Mouse (Mus musculus) lung, adult 2 months (tissue): ENCODE data around the gene Mtm1. TPM values are rescaled to one million over a fixed set of nuclear protein-coding genes. Genes with fewer than 3 reads are reported as not detected.

Experiments used
- DNase-seq: peaks from one replicate; pipeline ENCODE4 v3.0.0; 2022
- H3K4me1 ChIP-seq: fragments of 200-500 bp; 2 replicates; pipeline ENCODE4 v1.6.1; 2011; ENCODE audit warnings: low read length; ENCODE audit not compliant: control insufficient read depth, insufficient read depth
- H3K4me3 ChIP-seq: fragments of 200-500 bp; replicated peaks from 2 replicates; pipeline ENCODE3; 2011; ENCODE audit warnings: low read depth, mild to moderate bottlenecking, control low read depth, low read length; ENCODE audit errors: extremely low read depth
- CTCF ChIP-seq: fragments of 200-500 bp; IDR thresholded peaks from 2 replicates; pipeline ENCODE4 v1.5.1; 2011; ENCODE audit warnings: mild to moderate bottlenecking, low read length, control low read depth; ENCODE audit not compliant: insufficient read depth
- POLR2A ChIP-seq: fragments of 200-500 bp; IDR thresholded peaks from 2 replicates; pipeline ENCODE4 v1.6.1; 2011; ENCODE audit warnings: low read depth, mild to moderate bottlenecking, control low read depth, low read length, borderline replicate concordance; ENCODE audit errors: extremely low read depth
- WGBS: fragments of 180-500 bp; shearing (Covaris S2); methylation state at CpG from one replicate; pipeline ENCODE4 v1.1.7; 2018; 5-methylcytosine and 5-hydroxymethylcytosine counted together
- polyA plus RNA-seq: library from polyadenylated mRNA; depleted of rRNA; stranded (reverse); fragments of >200 nt; gene quantifications from 2 replicates; pipeline ENCODE4 v1.2.3, GENCODE M21; 2012

The Mtm1 gene
- polyA plus RNA-seq, 1 experiment, result 4.2 TPM

GRCm38 (mm10) chrX:71215113-71215708 is 4.6 kb downstream of the Mtm1 start:
- 29% methylated on average over 27 of the region's 27 CpGs for WGBS
- no peak for DNase-seq
- no peak for TF ChIP-seq POLR2A

DNA sequence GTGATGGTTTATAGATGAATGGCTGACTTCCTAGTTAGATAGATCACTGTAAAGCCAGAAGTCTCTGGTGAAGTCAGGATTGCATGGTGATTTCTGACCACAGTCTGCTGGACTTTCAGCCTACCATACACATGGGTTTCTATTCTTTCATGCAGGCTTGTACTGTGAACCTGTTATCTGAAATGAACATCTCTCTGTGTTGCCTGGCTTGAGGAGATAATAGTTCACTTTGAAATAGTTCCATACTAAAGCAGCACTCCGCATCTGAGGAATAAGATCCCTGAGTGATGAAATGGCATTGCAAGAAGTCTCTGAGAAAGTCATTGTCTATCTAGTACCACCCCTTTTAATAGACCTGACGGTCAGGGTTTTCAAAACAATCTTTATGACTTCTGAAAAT is 6.3 kb downstream of the Mtm1 start:
- Histone ChIP-seq H3K4me1 (peaks cover 4% of the 10 kb centered on the region), H3K4me3 (no peak overlapping the region)
- DNase-seq, result no peak
- 70% methylated on average over 2 of the region's 2 CpGs for WGBS
- TF ChIP-seq CTCF, result no peak
- TF ChIP-seq POLR2A, result no peak

More at GRCm38 (mm10) chrX:71215113-71215708, 4.6 kb downstream of the Mtm1 start:
- H3K4me3 ChIP-seq, result peak overlapping the region; percentile 93
- H3K4me1 ChIP-seq, result peaks cover 2% of the 10 kb centered on the region; the same call in 1 of the 2 replicates

DNA sequence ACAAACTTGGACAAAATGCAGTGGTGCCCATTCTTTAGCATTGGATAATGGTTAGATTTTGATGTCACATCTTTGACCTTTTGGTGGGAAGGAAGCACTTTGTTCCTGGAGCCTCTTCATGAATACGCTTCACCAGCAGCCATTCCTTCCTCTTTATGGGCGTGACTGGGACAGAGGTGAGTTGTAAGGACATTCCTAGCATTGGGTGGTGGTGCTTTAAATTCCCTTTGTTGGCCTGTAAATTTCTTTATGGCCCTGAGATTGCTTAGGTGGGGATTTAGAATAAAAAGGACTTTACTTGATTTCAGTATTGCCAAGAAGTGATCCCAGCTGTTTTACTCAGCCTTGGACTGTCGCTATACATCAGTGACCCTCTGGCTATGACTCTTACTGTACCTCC is 8.3 kb downstream of the Mtm1 start:
- WGBS, result 61% methylated on average over 3 of the region's 3 CpGs
- Histone ChIP-seq H3K4me1 (peaks cover 4% of the 10 kb centered on the region), H3K4me3 (no peak overlapping the region)
- TF ChIP-seq POLR2A, result no peak
- DNase-seq, result no peak

GRCm38 (mm10) chrX:71220896-71221295 is 10.3 kb downstream of the Mtm1 start:
- TF ChIP-seq CTCF (no peak), POLR2A (no peak)
- H3K4me1 ChIP-seq, result peaks cover 4% of the 10 kb centered on the region
- peak; percentile 5 for DNase-seq
- no peak overlapping the region for H3K4me3 ChIP-seq
- WGBS, result 56% methylated on average over 3 of the region's 3 CpGs

DNA sequence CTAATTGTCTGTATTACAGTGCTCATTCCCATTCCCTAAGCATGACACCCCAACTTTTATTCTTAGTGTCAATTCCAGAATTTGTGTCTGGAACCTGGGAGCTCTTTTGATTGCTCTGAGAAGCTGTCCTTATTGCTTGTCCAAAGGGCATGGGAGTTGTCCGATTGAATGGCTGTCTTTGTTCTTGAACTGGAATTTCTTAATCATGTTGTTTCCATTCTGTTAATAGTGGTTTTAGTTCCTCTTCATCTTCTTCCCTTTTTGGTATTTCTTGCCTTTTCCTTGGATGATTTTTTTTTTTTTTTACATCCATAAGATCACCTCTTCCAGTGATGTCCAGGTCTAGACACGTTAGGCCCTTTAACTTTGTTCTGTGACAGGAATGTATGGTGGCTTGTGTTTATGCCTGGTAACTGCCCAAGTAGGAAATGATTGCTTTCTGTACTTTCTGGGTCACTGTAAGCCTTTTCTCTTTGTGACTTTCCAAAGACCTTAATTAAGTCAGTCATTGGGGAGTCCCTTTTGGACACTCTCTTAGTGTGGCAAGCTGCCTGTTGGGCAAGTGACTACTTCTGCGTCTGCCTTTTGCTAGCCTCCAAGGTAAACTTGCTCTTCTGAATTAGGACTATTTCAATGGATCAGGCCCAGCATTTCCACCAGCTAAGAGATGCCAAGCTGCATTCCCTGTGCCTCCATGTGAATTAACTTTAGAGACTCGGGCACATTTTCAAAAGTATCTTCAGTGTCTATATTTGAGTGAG is 12.3 kb downstream of the Mtm1 start:
- no peak for DNase-seq
- TF ChIP-seq POLR2A (no peak), CTCF (no peak)
- Histone ChIP-seq H3K4me1 (peaks cover 2% of the 10 kb centered on the region; the same call in 1 of the 2 replicates), H3K4me3 (no peak overlapping the region)
- WGBS, result 80% methylated on average over 4 of the region's 4 CpGs

DNA sequence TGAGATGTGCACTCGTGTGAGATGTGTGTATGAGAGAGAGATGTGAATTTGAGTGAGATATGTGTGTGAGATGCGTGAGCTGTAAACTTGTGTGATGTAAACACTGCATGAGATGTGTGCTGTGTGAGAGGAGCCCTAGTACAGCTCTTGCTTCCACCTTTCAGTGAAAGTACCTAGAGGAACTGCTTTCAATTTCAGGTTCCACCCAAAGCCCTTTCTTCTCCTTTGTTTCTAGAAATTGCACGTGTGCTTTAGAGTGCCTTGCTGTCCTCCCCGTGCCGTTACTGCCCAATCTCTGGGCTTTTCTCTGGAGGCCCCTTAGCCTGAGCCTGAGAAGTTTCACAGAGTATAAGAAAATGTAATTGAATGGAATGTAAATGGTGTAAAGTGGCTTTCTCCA is 16.3 kb downstream of the Mtm1 start:
- Histone ChIP-seq H3K4me1 (no peaks in the 10 kb centered on the region; the same call in 1 of the 2 replicates), H3K4me3 (no peak overlapping the region)
- no peak for DNase-seq
- TF ChIP-seq CTCF, result no peak
- TF ChIP-seq POLR2A, result no peak
- 63% methylated on average over 5 of the region's 5 CpGs for WGBS

DNA sequence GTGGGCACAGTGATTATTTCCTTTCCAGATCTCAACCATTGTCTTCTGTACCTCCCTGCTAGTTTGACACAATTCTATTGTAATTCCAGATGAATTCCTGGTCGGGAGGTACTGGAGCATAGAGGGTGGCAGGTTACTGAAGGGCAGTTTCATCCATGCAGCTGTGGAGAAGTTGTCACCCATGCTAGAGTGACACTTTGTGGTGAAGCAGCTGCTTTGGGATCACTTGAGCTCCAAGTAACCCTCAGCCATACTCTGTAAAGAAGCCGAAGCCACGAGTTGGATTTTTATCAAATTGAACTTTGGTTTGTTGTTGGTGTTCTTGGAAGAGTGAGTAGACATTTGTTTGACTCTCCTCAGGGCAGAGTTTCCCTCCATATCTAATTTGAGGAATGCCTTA is 17.6 kb downstream of the Mtm1 start:
- no peak overlapping the region for H3K4me3 ChIP-seq
- H3K4me1 ChIP-seq, result no peaks in the 10 kb centered on the region; the same call in 1 of the 2 replicates
- 48% methylated on average over 3 of the region's 3 CpGs for WGBS
- TF ChIP-seq POLR2A (no peak), CTCF (no peak)
- DNase-seq, result no peak

- Histone ChIP-seq H3K4me1 (no peaks in the 10 kb centered on the region; the same call in 1 of the 2 replicates), H3K4me3 (no peak overlapping the region)
- WGBS, result 60% methylated on average over 2 of the region's 2 CpGs
- no peak for TF ChIP-seq CTCF
- TF ChIP-seq POLR2A, result no peak
- DNase-seq, result no peak
These were observed 20.3 kb downstream of the Mtm1 start for GRCm38 (mm10) chrX:71230847-71231246.

DNA sequence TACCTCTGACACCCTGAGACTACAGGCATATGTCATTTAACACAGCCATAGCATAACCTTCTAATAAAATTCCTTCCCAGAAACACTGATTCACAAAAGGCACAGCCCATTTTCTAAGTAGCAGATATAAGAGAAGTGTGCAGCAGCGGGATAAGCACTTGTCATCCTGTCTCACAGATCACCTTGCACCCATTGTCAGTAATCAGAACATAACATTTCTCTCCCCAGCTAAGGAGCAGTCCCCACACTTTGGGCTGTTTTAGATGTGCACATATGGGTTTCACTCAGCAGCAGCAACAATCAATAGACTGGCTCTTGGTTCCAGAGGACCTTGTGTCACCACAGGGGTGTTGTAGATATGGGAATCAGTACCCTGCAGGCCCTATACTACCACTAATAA is 45.9 kb downstream of the Mtm1 start:
- DNase-seq, result no peak
- TF ChIP-seq POLR2A (no peak), CTCF (no peak)
- no peak overlapping the region for H3K4me3 ChIP-seq
- 72% methylated on average over 1 of the region's 1 CpGs for WGBS
- no peaks in the 10 kb centered on the region for H3K4me1 ChIP-seq

DNA sequence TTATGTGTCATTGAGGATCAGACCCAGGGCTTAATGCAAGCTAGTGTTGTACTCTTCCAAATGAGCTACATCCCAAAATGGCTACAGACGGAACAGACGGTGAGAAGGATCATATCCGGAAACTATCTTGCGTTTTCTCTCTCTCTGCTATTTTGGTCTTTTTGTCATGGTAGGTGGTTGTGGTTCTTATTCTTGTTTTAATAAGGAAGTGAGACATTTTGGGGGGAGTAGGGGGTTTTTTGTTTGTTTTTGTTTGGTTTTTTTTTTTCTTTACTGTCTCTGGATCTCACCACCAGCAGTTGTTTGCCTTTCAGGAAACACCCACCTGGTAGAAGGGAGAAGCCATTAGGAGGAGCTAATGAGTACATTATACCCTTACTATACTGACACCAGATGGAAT is 50.3 kb downstream of the Mtm1 start:
- no peak for DNase-seq
- H3K4me1 ChIP-seq, result no peaks in the 10 kb centered on the region; the same call in 1 of the 2 replicates
- no peak overlapping the region for H3K4me3 ChIP-seq
- TF ChIP-seq POLR2A (no peak), CTCF (no peak)
- 91% methylated on average over 4 of the region's 4 CpGs for WGBS

DNA sequence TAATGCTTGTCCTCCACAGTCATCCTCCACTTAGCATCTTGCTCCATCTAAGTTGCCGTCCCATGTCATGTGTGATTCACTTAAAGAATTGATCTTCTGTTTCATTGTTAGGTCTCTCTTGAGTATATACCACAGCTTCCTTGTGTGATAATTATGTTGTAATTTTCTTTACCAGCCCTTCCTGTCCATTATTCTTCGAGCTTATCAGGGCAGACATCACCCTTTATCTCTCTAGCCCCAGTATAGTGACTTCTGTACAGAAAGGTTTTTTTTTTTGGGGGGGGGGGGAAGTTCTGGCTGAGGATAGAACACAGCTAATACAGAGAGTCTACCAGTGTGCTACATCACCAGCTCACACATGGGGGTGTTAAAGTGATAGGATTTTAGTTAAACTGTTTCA is 53.7 kb downstream of the Mtm1 start:
- no peak for DNase-seq
- TF ChIP-seq CTCF (no peak), POLR2A (no peak)
- H3K4me3 ChIP-seq, result no peak overlapping the region
- H3K4me1 ChIP-seq, result no peaks in the 10 kb centered on the region; the same call in 1 of the 2 replicates
- WGBS, result 46% methylated on average over 2 of the region's 2 CpGs
